Mouse (Mus musculus) neural tube, embryonic 15.5 days (tissue): ENCODE data around the gene Mtap. TPM values are rescaled to one million over a fixed set of nuclear protein-coding genes. Genes with fewer than 3 reads are reported as not detected.

Experiments
- ATAC-seq: fragments of 200-750 bp; cut with Nextera tagmentation; 2 replicates; pipeline ENCODE4 v1.8.0; 2017; ENCODE audit warnings: mild to moderate bottlenecking, moderate TSS enrichment, moderate library complexity; ENCODE audit not compliant: low FRiP score
- H3K27ac ChIP-seq: fragments of 300-500 bp; sonication (generic); replicated peaks from 2 replicates; pipeline ENCODE4 v1.5.1; 2015; ENCODE audit warnings: mild to moderate bottlenecking, inconsistent platforms
- H3K27me3 ChIP-seq: fragments of 300-500 bp; sonication (generic); replicated peaks from 2 replicates; pipeline ENCODE4 v1.6.1; 2015; ENCODE audit warnings: inconsistent platforms
- H3K36me3 ChIP-seq: fragments of 300-500 bp; sonication (generic); 2 replicates; pipeline ENCODE4 v1.6.1; 2015; ENCODE audit warnings: inconsistent platforms
- H3K4me1 ChIP-seq: fragments of 300-500 bp; sonication (generic); 2 replicates; pipeline ENCODE4 v1.6.1; 2015; ENCODE audit warnings: inconsistent platforms
- H3K4me2 ChIP-seq: fragments of 300-500 bp; sonication (generic); 2 replicates; pipeline ENCODE4 v1.6.1; 2015; ENCODE audit warnings: inconsistent platforms, mild to moderate bottlenecking, moderate library complexity
- H3K4me3 ChIP-seq: fragments of 300-500 bp; sonication (generic); replicated peaks from 2 replicates; pipeline ENCODE4 v1.5.1; 2015; ENCODE audit warnings: mild to moderate bottlenecking, inconsistent platforms
- H3K9ac ChIP-seq: fragments of 300-500 bp; sonication (generic); replicated peaks from 2 replicates; pipeline ENCODE4 v1.6.1; 2015; ENCODE audit warnings: mild to moderate bottlenecking, inconsistent platforms
- H3K9me3 ChIP-seq: fragments of 300-500 bp; sonication (generic); replicated peaks from 2 replicates; pipeline ENCODE4 v1.6.1; 2016; ENCODE audit warnings: inconsistent platforms
- WGBS: fragments of 180-500 bp; shearing (Covaris S2); methylation state at CpG from one replicate; pipeline ENCODE4 v1.1.7; 2015; ENCODE audit warnings: mixed read lengths; 5-methylcytosine and 5-hydroxymethylcytosine counted together
- polyA plus RNA-seq: library from polyadenylated mRNA; unstranded; fragments of >200 nt; fragmentation: Nextera tagmentation; extraction: Ambion mirVana; gene quantifications from 2 replicates; pipeline ENCODE4 v1.2.1, GENCODE M21; 2015

The Mtap gene
- polyA plus RNA-seq, 1 experiment from 2014 or later: 27.1 TPM

DNA sequence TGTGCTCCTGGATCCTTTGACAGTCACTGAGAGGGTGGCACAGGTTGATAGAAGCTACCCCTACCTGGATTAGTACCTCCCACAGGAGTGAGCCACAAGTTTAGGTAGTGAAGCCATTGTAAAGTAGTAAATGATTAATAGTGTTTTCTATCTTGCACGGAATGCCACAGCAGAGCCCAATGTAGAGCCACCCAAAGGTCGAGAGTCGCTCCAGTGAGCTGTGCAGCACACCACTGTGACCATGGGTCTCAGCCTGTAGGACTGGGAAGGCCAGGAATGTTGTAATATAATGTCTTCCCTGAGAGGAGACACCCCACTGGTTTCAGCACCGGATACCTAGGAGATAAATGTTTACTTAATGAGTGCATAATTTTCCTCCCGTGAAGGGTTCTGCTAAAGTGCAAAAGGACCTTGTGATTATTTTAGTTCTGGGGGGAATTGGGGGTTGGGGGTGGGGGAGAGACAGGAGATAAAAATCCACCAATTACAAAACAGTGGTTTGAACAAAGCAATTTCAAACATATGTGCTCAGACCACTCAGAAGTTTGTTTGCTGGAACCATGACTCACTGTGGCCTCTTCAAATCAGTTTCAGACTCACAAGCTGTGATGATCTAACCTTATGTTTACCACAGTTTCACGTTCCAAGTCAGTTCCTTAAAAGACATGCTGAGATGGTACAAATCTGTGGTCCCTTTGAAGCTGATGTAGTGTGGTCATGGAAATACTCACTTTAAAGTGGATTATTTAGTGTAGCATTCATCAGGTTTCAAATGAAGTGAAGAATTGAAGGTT, 40.8 kb downstream of the Mtap start:
- 73% methylated on average over 6 of the region's 6 CpGs for WGBS
- Histone ChIP-seq H3K27me3 (no peaks in the 10 kb centered on the region), H3K4me3 (no peak overlapping the region), H3K36me3 (peaks cover 58% of the 10 kb centered on the region), H3K4me1 (no peaks in the 10 kb centered on the region), H3K4me2 (no peak overlapping the region), H3K9ac (no peak overlapping the region), H3K9me3 (no peaks in the 10 kb centered on the region), H3K27ac (no peak overlapping the region)
- no peak for ATAC-seq

DNA sequence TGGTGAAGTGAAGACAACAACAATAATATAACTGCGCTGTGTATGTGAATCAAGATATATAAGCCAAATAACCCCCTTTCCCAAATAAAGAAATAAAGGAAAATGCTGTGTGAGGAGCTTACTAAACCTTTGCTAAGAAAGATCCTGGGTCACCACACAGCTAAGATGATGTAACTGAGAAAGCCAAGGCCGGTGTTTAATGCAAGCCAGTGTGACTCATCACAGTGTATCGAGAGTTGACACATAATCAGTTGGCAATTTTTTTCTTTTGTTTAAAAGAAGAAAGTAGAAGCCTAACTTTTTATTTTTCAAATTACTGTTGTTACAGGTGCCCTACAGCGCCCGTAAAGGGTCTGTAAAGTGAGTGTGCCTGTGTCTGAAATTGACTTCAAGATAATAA, 43.2 kb downstream of the Mtap start:
- H3K36me3 ChIP-seq: peaks cover 39% of the 10 kb centered on the region
- whole genome bisulfite sequencing: 98% methylated on average over 5 of the region's 5 CpGs
- no peak overlapping the region for H3K4me3 ChIP-seq
- H3K9me3 ChIP-seq: no peaks in the 10 kb centered on the region
- H3K4me2 ChIP-seq: no peak overlapping the region
- H3K27me3 ChIP-seq: no peaks in the 10 kb centered on the region
- H3K4me1 ChIP-seq: no peaks in the 10 kb centered on the region
- no peak overlapping the region for H3K27ac ChIP-seq
- no peak for ATAC-seq
- no peak overlapping the region for H3K9ac ChIP-seq

DNA sequence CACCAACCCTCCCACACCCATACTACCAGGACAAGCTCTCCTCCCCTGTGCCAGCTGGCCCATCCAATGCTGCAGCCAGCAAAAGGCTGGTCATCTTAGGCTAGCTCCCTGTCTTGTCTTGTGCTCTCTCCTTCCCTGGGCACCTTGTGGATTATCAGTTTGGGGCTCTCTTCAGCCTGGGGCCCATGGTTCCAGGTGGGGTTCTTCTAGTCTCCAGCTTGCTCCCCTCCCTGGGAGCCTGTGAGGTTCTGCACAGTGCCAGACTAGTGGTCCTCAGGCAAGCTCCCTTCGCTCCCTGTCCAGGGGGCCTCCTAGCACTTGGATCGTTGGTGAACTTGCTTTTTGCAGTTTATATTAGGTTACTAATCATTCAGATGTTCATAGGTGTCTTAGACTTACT, 44.7 kb downstream of the Mtap start:
- Histone ChIP-seq H3K27ac (no peak overlapping the region), H3K36me3 (peaks cover 32% of the 10 kb centered on the region), H3K9me3 (no peaks in the 10 kb centered on the region), H3K4me3 (no peak overlapping the region), H3K4me2 (no peak overlapping the region), H3K4me1 (no peaks in the 10 kb centered on the region), H3K27me3 (no peaks in the 10 kb centered on the region), H3K9ac (no peak overlapping the region)
- WGBS: 97% methylated on average over 2 of the region's 2 CpGs
- ATAC-seq: no peak

DNA sequence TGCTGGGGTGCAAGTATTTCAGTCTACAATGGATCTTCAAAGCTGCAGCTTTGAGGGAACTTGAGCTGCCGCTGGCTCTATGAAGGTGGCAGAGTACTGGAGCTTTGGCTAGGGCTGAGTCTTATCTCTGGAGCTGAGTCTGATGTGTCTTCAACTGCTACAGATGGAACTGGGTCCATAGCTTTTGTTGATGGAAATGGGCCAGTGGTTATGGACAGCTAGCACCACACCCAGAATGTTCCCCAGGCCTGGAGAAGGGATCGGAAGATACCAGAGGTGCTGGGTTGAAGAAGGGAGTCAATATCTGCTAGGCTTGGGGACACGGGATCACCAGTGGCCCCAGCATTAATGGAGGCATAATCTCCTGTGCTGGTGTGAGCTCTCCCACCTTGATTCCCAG, 45.6 kb downstream of the Mtap start:
- ATAC-seq: no peak
- no peak overlapping the region for H3K27ac ChIP-seq
- H3K4me2 ChIP-seq: no peak overlapping the region
- H3K36me3 ChIP-seq: peaks cover 28% of the 10 kb centered on the region
- H3K9ac ChIP-seq: no peak overlapping the region
- no peaks in the 10 kb centered on the region for H3K9me3 ChIP-seq
- H3K27me3 ChIP-seq: no peaks in the 10 kb centered on the region
- H3K4me1 ChIP-seq: no peaks in the 10 kb centered on the region
- H3K4me3 ChIP-seq: no peak overlapping the region
- 98% methylated on average over 3 of the region's 3 CpGs for WGBS

DNA sequence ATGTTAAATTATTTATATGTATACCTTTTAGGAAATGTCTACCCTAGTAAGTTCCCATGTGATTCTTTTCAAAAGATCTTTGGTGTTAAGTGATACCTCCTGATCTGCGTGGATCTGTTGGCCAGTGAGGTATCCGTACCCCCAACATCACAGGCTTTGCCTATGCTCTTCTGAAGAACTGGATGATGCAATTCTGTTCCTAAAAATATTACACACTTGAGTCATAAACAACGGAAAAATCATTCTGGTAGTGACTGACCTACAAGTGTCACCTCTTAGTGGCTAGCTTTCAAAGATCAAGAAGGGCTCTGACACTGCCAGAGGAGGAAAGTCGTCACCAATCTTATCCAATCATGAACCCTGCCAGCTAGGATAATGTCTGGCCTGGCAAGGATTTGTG, 58.6 kb downstream of the Mtap start:
- no peak for ATAC-seq
- Histone ChIP-seq H3K9me3 (no peaks in the 10 kb centered on the region), H3K4me3 (no peak overlapping the region), H3K4me1 (no peaks in the 10 kb centered on the region), H3K9ac (no peak overlapping the region), H3K27me3 (no peaks in the 10 kb centered on the region), H3K36me3 (no peaks in the 10 kb centered on the region), H3K4me2 (no peak overlapping the region), H3K27ac (no peak overlapping the region)
- WGBS: 90% methylated on average over 4 of the region's 4 CpGs

DNA sequence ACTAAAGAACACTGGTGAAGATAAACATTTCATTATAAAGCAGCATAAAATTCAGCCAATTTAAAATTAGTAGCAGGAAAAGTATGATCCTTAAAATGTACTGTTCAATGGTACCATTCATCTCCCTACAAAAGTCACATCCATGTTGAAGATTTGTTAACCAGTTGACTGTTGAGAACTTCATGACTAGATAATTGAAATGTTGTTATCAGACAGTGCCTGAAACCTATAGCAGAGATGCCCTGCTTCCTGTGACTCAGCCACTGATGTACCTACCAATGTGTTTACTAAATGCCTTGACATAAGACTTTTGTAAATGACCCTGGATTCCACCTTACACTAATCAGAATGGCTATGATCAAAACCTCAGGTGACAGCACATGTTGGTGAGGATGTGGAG, 60.2 kb downstream of the Mtap start:
- Histone ChIP-seq H3K9ac (no peak overlapping the region), H3K27ac (no peak overlapping the region), H3K9me3 (no peaks in the 10 kb centered on the region), H3K27me3 (no peaks in the 10 kb centered on the region), H3K36me3 (no peaks in the 10 kb centered on the region), H3K4me3 (no peak overlapping the region), H3K4me2 (no peak overlapping the region), H3K4me1 (no peaks in the 10 kb centered on the region)
- no peak for ATAC-seq

DNA sequence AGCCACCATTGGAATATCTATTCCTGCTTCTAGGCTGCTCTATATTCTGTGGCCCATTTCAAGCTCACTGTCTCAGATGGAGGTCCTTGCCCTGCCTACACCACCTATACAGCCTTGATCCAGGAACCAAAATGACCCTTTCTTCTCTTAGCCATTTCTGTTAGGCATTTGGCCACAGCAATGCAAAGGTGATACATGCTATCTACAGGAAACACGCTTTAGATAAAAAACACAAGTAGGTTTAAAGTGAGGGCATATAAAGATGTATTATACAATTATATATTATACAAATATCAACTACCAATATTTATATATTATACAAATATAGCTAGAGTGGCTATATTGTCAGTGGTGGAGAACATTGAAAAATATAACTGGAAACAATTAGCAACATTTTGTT, 63.9 kb downstream of the Mtap start:
- Histone ChIP-seq H3K4me1 (no peaks in the 10 kb centered on the region), H3K27ac (no peak overlapping the region), H3K4me3 (no peak overlapping the region), H3K36me3 (no peaks in the 10 kb centered on the region), H3K4me2 (no peak overlapping the region), H3K27me3 (no peaks in the 10 kb centered on the region), H3K9me3 (no peaks in the 10 kb centered on the region), H3K9ac (no peak overlapping the region)
- ATAC-seq: no peak
- 92% methylated on average over 1 of the region's 1 CpGs for WGBS

DNA sequence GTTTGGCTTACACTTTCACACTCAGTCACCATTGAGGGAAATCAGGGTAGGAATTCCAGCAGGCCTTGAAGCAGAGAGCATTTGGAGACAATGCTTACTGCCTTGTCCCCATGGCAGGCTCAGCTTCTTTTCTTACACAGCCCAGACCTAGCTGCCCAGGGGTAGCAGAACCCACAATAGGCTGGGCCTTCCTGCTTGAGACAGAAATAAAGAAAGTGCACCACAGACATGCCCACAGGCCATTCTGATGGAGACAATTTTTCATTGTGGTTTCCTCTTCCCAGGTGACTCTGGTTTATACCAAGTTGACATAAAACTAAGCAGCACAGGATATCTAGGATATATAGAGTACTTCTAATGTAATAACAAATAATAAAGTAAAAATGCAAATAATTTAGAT, 72.4 kb downstream of the Mtap start:
- Histone ChIP-seq H3K9me3 (no peaks in the 10 kb centered on the region), H3K4me2 (no peak overlapping the region), H3K27me3 (no peaks in the 10 kb centered on the region), H3K9ac (no peak overlapping the region), H3K4me1 (no peaks in the 10 kb centered on the region), H3K36me3 (no peaks in the 10 kb centered on the region), H3K4me3 (no peak overlapping the region), H3K27ac (no peak overlapping the region)
- ATAC-seq: no peak

DNA sequence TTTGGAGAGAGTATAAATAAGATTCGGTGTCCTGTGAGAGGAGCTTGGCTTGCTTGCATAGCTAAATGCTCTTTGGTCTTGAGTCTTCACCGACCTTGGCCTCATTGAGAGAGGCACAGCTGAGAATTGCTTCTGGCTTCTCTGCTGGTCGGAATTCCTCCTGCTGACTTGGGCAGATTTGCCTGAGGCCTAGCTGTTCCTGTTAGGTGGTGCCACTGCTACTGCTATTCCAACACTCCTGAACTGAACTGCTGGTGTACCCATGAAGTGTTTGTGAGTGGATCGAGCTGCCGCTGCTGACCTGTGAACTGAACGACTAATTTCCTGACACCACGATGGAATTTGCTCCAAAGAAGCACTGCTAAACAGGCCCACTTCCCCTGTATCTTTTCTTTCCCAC, 73.4 kb downstream of the Mtap start:
- no peaks in the 10 kb centered on the region for H3K9me3 ChIP-seq
- no peak overlapping the region for H3K4me3 ChIP-seq
- no peaks in the 10 kb centered on the region for H3K4me1 ChIP-seq
- H3K4me2 ChIP-seq: no peak overlapping the region
- ATAC-seq: no peak
- no peaks in the 10 kb centered on the region for H3K27me3 ChIP-seq
- no peak overlapping the region for H3K9ac ChIP-seq
- WGBS: 83% methylated on average over 7 of the region's 7 CpGs
- H3K36me3 ChIP-seq: no peaks in the 10 kb centered on the region
- no peak overlapping the region for H3K27ac ChIP-seq

DNA sequence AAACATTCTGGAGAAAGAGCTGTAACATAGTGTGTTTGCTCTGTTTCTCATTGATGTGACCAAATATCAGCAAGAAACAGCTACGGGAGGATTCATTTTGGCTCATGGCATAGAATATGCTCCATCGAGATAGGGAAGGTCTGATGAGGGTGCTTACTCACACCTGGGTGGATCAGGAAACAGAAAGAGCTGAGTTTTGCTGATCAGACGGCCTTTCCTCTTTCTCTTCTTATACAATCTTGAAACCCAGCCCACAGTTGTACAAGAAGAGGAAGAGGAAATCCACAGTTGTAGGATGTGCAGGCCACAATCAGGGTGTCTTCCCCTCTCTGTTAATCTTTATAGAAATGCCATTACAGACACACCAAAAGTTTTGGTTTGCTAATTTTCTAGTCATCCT, 75.3 kb downstream of the Mtap start:
- no peak for ATAC-seq
- Histone ChIP-seq H3K4me1 (no peaks in the 10 kb centered on the region), H3K27me3 (no peaks in the 10 kb centered on the region)

More for the DNA sequence above, 75.3 kb downstream of the Mtap start:
- Histone ChIP-seq H3K4me2 (no peak overlapping the region), H3K27ac (no peak overlapping the region), H3K36me3 (no peaks in the 10 kb centered on the region), H3K4me3 (no peak overlapping the region), H3K9me3 (no peaks in the 10 kb centered on the region), H3K9ac (no peak overlapping the region)
- 84% methylated on average over 3 of the region's 3 CpGs for WGBS
